Comparison of ENCODE assay signal across 19 mouse cellular contexts in the genomic region with DNA sequence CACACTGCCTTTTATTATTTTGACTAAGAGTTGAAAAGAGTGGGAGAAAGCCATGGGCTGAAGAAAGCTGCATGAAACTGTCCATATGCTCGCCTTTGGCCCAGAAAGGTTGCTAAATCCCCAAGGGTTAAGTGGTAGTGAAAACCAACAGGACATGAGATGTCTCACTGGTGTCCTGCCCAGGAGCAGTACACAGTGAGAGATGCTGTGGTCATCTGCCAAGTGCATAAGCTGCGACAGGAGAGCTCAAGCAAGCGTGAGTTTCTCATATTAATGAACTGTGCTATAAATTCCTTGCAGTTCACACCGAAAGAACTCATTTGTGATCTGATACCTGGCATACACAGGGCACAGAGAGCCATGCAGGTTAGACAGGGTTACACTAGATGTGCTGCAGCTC.
DNase-seq lines count a peak whose midpoint lies in the region; ATAC-seq lines count a peak whose summit lies in the region.
"Had no signal": no experiment of that assay in that cellular context is flagged by ENCODE, and none has a peak within 500 bp of the region (broad histone marks: within the 10 kb centered on the region; RNA-seq: fewer than 3 reads in every experiment).

No protein-coding gene starts in this region.

- intact Hi-C loops in left cerebral cortex, postnatal 36 days (cut with DNase I), result loop anchor here (2.0 to 5.0 kb wide), 3 partner anchors 112 to 340 kb away; no protein-coding TSS in a partner anchor

- no peak for DNase-seq in frontal cortex, postnatal 14 days (ENCODE audit: low spot score in 2 of 2)
- DNase-seq in left cerebral cortex, postnatal 36 days (ENCODE audit: low spot score in 2 of 2), result peak; percentile 16 to 19
- DNase-seq in left cerebral cortex, adult 9 months (ENCODE audit: low spot score in 2 of 2), result no peak
- peak; percentile 1 for DNase-seq in cerebellum, adult 8-10 months
- peak; percentile 47 to 48 for DNase-seq in cerebellum, postnatal 25 days
- no peak for DNase-seq in heart, adult 18-20 months
- no peak for DNase-seq in adrenal gland, adult 8-10 months
- DNase-seq: adrenal gland, postnatal 36 days; gastrocnemius, postnatal 36 days; heart, postnatal 36 days; kidney, adult 9 months; kidney, postnatal 25 days; liver, postnatal 0 days; thymus, postnatal 25 days had no signal

- peak; percentile 39 for ATAC-seq in frontal cortex, adult (ENCODE audit: low TSS enrichment)
- ATAC-seq: forebrain, embryonic 14.5 days; intestine, embryonic 16.5 days; liver, postnatal 0 days; lung, postnatal 0 days; midbrain, embryonic 16.5 days had no signal

Comparison
In these comparisons a context has a peak if more than half of its experiments do, and no peak if none do; other contexts are left out.
1. DNase-seq: peak in left cerebral cortex, postnatal 36 days (2 of 2), cerebellum, adult 8-10 months (single experiment) and cerebellum, postnatal 25 days (2 of 2); none in frontal cortex, postnatal 14 days (0 of 2), left cerebral cortex, adult 9 months (0 of 2), heart, adult 18-20 months (0 of 2) and adrenal gland, adult 8-10 months (single experiment).